Mouse (Mus musculus) adrenal gland (tissue): Measurements from ENCODE around the gene Slfnl1.

Source experiments
- intact Hi-C: fragments of 180-260 bp; cut with DNase I; formaldehyde crosslinking; loops from one replicate; pipeline ENCODE4 v1.15.1; 2025

Slfnl1 gene

GRCm38 (mm10) chr4:120581711-120582110 lies 49.7 kb downstream of the Slfnl1 start:
- intact Hi-C loops: loop anchor here (10.0 kb wide), 1 partner anchor 303 kb away; no protein-coding TSS in a partner anchor
